Mouse (Mus musculus) embryonic facial prominence, embryonic 15.5 days (tissue): ENCODE data around the gene Nek6. TPM values are rescaled to one million over a fixed set of nuclear protein-coding genes. Genes with fewer than 3 reads are reported as not detected.

ENCODE experiments used
- ATAC-seq: fragments of 200-750 bp; cut with Nextera tagmentation; 2 replicates; pipeline ENCODE4 v1.8.0; 2017; ENCODE audit warnings: low read depth, moderate TSS enrichment; ENCODE audit not compliant: insufficient number of reproducible peaks, low FRiP score, low TSS enrichment
- H3K27ac ChIP-seq: fragments of 300-500 bp; sonication (generic); replicated peaks from 2 replicates; pipeline ENCODE4 v1.5.1; 2015; ENCODE audit warnings: mild to moderate bottlenecking, inconsistent platforms
- H3K27me3 ChIP-seq: fragments of 300-500 bp; sonication (generic); 2 replicates; pipeline ENCODE4 v1.6.1; 2015; ENCODE audit warnings: inconsistent platforms
- H3K36me3 ChIP-seq: fragments of 300-500 bp; sonication (generic); 2 replicates; pipeline ENCODE4 v1.6.1; 2015; ENCODE audit warnings: mild to moderate bottlenecking, inconsistent platforms
- H3K4me1 ChIP-seq: fragments of 300-500 bp; sonication (generic); 2 replicates; pipeline ENCODE4 v1.6.1; 2015; ENCODE audit warnings: inconsistent platforms
- H3K4me2 ChIP-seq: fragments of 300-500 bp; sonication (generic); replicated peaks from 2 replicates; pipeline ENCODE4 v1.6.1; 2015; ENCODE audit warnings: mild to moderate bottlenecking, inconsistent platforms
- H3K4me3 ChIP-seq: fragments of 300-500 bp; sonication (generic); replicated peaks from 2 replicates; pipeline ENCODE4 v1.5.1; 2015; ENCODE audit warnings: mild to moderate bottlenecking, inconsistent platforms
- H3K9ac ChIP-seq: fragments of 300-500 bp; sonication (generic); 2 replicates; pipeline ENCODE4 v1.6.1; 2015; ENCODE audit warnings: inconsistent platforms
- H3K9me3 ChIP-seq: fragments of 300-500 bp; sonication (generic); replicated peaks from 2 replicates; pipeline ENCODE4 v1.6.1; 2016; ENCODE audit warnings: inconsistent platforms
- WGBS: fragments of 180-500 bp; shearing (Covaris S2); methylation state at CpG from one replicate; pipeline ENCODE4 v1.1.7; 2015; 5-methylcytosine and 5-hydroxymethylcytosine counted together
- polyA plus RNA-seq: library from polyadenylated mRNA; unstranded; fragments of >200 nt; fragmentation: Nextera tagmentation; extraction: Ambion mirVana; gene quantifications from 2 replicates; pipeline ENCODE4 v1.2.1, GENCODE M21; 2015

Gene Nek6
- polyA plus RNA-seq, 1 experiment from 2014 or later, result 92.8 TPM

- Histone ChIP-seq H3K4me1 (no peaks in the 10 kb centered on the region), H3K27ac (no peak overlapping the region), H3K9me3 (no peaks in the 10 kb centered on the region), H3K4me2 (no peak overlapping the region), H3K4me3 (no peak overlapping the region), H3K36me3 (peaks cover 38% of the 10 kb centered on the region), H3K9ac (no peak overlapping the region), H3K27me3 (no peaks in the 10 kb centered on the region)
- ATAC-seq, result no peak
- 75% methylated on average over 19 of the region's 19 CpGs for WGBS
Observed at GRCm38 (mm10) chr2:38554226-38554995, 43.0 kb downstream of the Nek6 start.

- H3K27me3 ChIP-seq, result no peaks in the 10 kb centered on the region
- H3K4me3 ChIP-seq, result no peak overlapping the region
- WGBS, result 91% methylated on average over 4 of the region's 4 CpGs
- peaks cover 51% of the 10 kb centered on the region for H3K36me3 ChIP-seq
- no peak overlapping the region for H3K4me2 ChIP-seq
- H3K4me1 ChIP-seq, result no peaks in the 10 kb centered on the region
- H3K9me3 ChIP-seq, result no peaks in the 10 kb centered on the region
- 0 out of 2 replicates have a peak, but pooled peaks have one; percentile 17 for ATAC-seq
- H3K9ac ChIP-seq, result no peak overlapping the region
- no peak overlapping the region for H3K27ac ChIP-seq
Observed at GRCm38 (mm10) chr2:38555659-38556058, 44.2 kb downstream of the Nek6 start.

- Histone ChIP-seq H3K4me3 (no peak overlapping the region), H3K36me3 (peaks cover 51% of the 10 kb centered on the region), H3K9me3 (no peaks in the 10 kb centered on the region), H3K27ac (no peak overlapping the region), H3K4me1 (no peaks in the 10 kb centered on the region), H3K27me3 (no peaks in the 10 kb centered on the region), H3K9ac (no peak overlapping the region), H3K4me2 (no peak overlapping the region)
- ATAC-seq, result no peak
- WGBS, result 83% methylated on average over 3 of the region's 3 CpGs
Observed at GRCm38 (mm10) chr2:38556721-38557120, 45.3 kb downstream of the Nek6 start.

- 71% methylated on average over 17 of the region's 17 CpGs for WGBS
- H3K9me3 ChIP-seq, result no peaks in the 10 kb centered on the region
Observed at GRCm38 (mm10) chr2:38560296-38561227, 49.1 kb downstream of the Nek6 start.

GRCm38 (mm10) chr2:38562596-38562995, 51.2 kb downstream of the Nek6 start:
- 92% methylated on average over 4 of the region's 4 CpGs for WGBS

More at GRCm38 (mm10) chr2:38560296-38561227, 49.1 kb downstream of the Nek6 start:
- peaks cover 46% of the 10 kb centered on the region for H3K36me3 ChIP-seq
- H3K4me2 ChIP-seq, result no peak overlapping the region
- ATAC-seq, result no peak
- no peak overlapping the region for H3K9ac ChIP-seq
- H3K27me3 ChIP-seq, result no peaks in the 10 kb centered on the region
- no peak overlapping the region for H3K27ac ChIP-seq
- H3K4me1 ChIP-seq, result no peaks in the 10 kb centered on the region
- no peak overlapping the region for H3K4me3 ChIP-seq

GRCm38 (mm10) chr2:38571971-38572601, 60.6 kb downstream of the Nek6 start:
- WGBS, result 88% methylated on average over 23 of the region's 23 CpGs
- Histone ChIP-seq H3K36me3 (peaks cover 65% of the 10 kb centered on the region), H3K9me3 (no peaks in the 10 kb centered on the region), H3K27me3 (no peaks in the 10 kb centered on the region), H3K4me3 (no peak overlapping the region), H3K27ac (no peak overlapping the region), H3K4me2 (no peak overlapping the region), H3K4me1 (no peaks in the 10 kb centered on the region), H3K9ac (no peak overlapping the region)
- no peak for ATAC-seq

More at GRCm38 (mm10) chr2:38562596-38562995, 51.2 kb downstream of the Nek6 start:
- Histone ChIP-seq H3K27me3 (no peaks in the 10 kb centered on the region), H3K36me3 (peaks cover 53% of the 10 kb centered on the region), H3K4me3 (no peak overlapping the region), H3K9ac (no peak overlapping the region), H3K4me1 (no peaks in the 10 kb centered on the region), H3K9me3 (no peaks in the 10 kb centered on the region), H3K27ac (no peak overlapping the region), H3K4me2 (no peak overlapping the region)
- no peak for ATAC-seq

- Histone ChIP-seq H3K36me3 (peaks cover 71% of the 10 kb centered on the region), H3K9me3 (no peaks in the 10 kb centered on the region), H3K9ac (no peak overlapping the region), H3K4me2 (no peak overlapping the region), H3K4me1 (no peaks in the 10 kb centered on the region), H3K27me3 (no peaks in the 10 kb centered on the region), H3K4me3 (no peak overlapping the region), H3K27ac (no peak overlapping the region)
- 96% methylated on average over 2 of the region's 2 CpGs for WGBS
- ATAC-seq, result no peak
Observed at GRCm38 (mm10) chr2:38574697-38575096, 63.3 kb downstream of the Nek6 start.

- WGBS, result 70% methylated on average over 13 of the region's 13 CpGs
- Histone ChIP-seq H3K4me3 (no peak overlapping the region), H3K36me3 (peaks cover 52% of the 10 kb centered on the region), H3K9me3 (no peaks in the 10 kb centered on the region), H3K27me3 (no peaks in the 10 kb centered on the region), H3K4me2 (no peak overlapping the region), H3K9ac (no peak overlapping the region), H3K4me1 (no peaks in the 10 kb centered on the region), H3K27ac (no peak overlapping the region)
- no peak for ATAC-seq
Observed at GRCm38 (mm10) chr2:38578602-38579521, 67.4 kb downstream of the Nek6 start.

- Histone ChIP-seq H3K27ac (no peak overlapping the region), H3K4me1 (no peaks in the 10 kb centered on the region), H3K4me2 (no peak overlapping the region), H3K27me3 (no peaks in the 10 kb centered on the region), H3K4me3 (no peak overlapping the region), H3K9me3 (no peaks in the 10 kb centered on the region), H3K36me3 (peaks cover 49% of the 10 kb centered on the region), H3K9ac (no peak overlapping the region)
- 60% methylated on average over 1 of the region's 1 CpGs for whole genome bisulfite sequencing
- no peak for ATAC-seq
Observed at GRCm38 (mm10) chr2:38579528-38579927, 68.1 kb downstream of the Nek6 start.

- H3K9me3 ChIP-seq, result no peaks in the 10 kb centered on the region
- peaks cover 66% of the 10 kb centered on the region for H3K36me3 ChIP-seq
- 81% methylated on average over 2 of the region's 2 CpGs for whole genome bisulfite sequencing
- H3K4me2 ChIP-seq, result no peak overlapping the region
- H3K27ac ChIP-seq, result no peak overlapping the region
- H3K27me3 ChIP-seq, result no peaks in the 10 kb centered on the region
- H3K4me1 ChIP-seq, result no peaks in the 10 kb centered on the region
- H3K4me3 ChIP-seq, result no peak overlapping the region
- ATAC-seq, result no peak
- no peak overlapping the region for H3K9ac ChIP-seq
Observed at GRCm38 (mm10) chr2:38583982-38584381, 72.5 kb downstream of the Nek6 start.
